ENCODE assay signal across 11 mouse cellular contexts in the genomic region with DNA sequence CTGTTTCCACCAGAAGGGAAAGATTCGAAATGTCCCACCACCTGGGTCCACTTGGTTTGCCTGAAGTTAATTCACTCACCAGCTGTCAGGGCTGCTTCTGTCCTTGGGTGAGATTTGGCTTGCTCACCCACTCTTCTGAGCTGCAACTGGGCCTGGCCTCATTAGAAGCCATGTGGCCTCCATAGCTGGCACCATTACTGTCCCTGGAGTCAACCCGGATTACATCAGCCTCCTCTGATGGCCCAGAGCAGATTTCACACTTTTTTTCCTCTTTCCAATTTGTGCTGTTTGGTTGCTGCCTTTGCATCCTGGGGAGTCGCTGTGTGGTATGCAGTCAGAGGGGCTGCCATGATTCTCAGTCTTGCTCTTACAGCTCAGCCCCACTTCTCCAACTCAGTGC.
DNase-seq lines count a peak whose midpoint lies in the region; ATAC-seq and TF ChIP-seq lines count a peak whose summit lies in the region.
"Had no signal": no experiment of that assay in that cellular context is flagged by ENCODE, and none has a peak within 500 bp of the region (broad histone marks: within the 10 kb centered on the region; RNA-seq: fewer than 3 reads in every experiment).

No protein-coding gene starts in this region.

- H3K27ac ChIP-seq in limb, embryonic 14.5 days (replicated peaks; ENCODE audit: low read depth, low read length), result no peak overlapping the region
- no peak overlapping the region for H3K27ac ChIP-seq in limb, embryonic 10.5 days
- H3K27ac ChIP-seq: embryonic facial prominence, embryonic 12.5 days; liver, embryonic 14.5 days had no signal

- H3K9me3 ChIP-seq in limb, embryonic 14.5 days (ENCODE audit: control insufficient read depth, low read length), result no peaks in the 10 kb centered on the region
- no peaks in the 10 kb centered on the region for H3K9me3 ChIP-seq in limb, embryonic 10.5 days (replicated peaks)
- H3K9me3 ChIP-seq: embryonic facial prominence, embryonic 12.5 days had no signal

- WGBS in limb, embryonic 14.5 days, result 70% methylated on average over 3 of the region's 3 CpGs
- 95% methylated on average over 3 of the region's 3 CpGs for WGBS in limb, embryonic 10.5 days

- no peak overlapping the region for H3K9ac ChIP-seq in limb, embryonic 14.5 days (ENCODE audit: low read depth, low read length, severe bottlenecking)
- H3K9ac ChIP-seq: embryonic facial prominence, embryonic 12.5 days; liver, embryonic 14.5 days had no signal

- DNase-seq in adrenal gland, adult 8-10 months, result peak; percentile 20
- no peak for DNase-seq in adrenal gland, postnatal 4 days (ENCODE audit: low spot score in 2 of 2)
- peak; percentile 32 for DNase-seq in limb, embryonic 14.5 days (ENCODE audit: low spot score)
- no peak for DNase-seq in limb, embryonic 10.5 days (ENCODE audit: low spot score)
- peak; percentile 78 for DNase-seq in cerebellum, adult 9-11 months
- DNase-seq in heart, postnatal 10 days, result peak; percentile 13 to 33
- DNase-seq in right cerebral cortex, adult 18-20 months, result no peak

- H3K4me2 ChIP-seq in limb, embryonic 14.5 days (replicated peaks; ENCODE audit: low read depth, low read length, severe bottlenecking), result no peak overlapping the region
- H3K4me2 ChIP-seq: embryonic facial prominence, embryonic 12.5 days had no signal

- H3K4me3 ChIP-seq in limb, embryonic 14.5 days (replicated peaks; ENCODE audit: low read length), result no peak overlapping the region
- no peak overlapping the region for H3K4me3 ChIP-seq in limb, embryonic 10.5 days
- H3K4me3 ChIP-seq: embryonic facial prominence, embryonic 12.5 days had no signal

- no peak for TF ChIP-seq POLR2A in limb, embryonic 14.5 days (IDR thresholded peaks at IDR 0.05; ENCODE audit: borderline replicate concordance, extremely low read depth, insufficient read depth, insufficient read length)

- intact Hi-C loops in heart, postnatal 10 days (cut with DNase I), result loop anchor here (2.0 to 10.0 kb wide), 2 partner anchors 362 to 450 kb away; no protein-coding TSS in a partner anchor

- ATAC-seq in limb, embryonic 14.5 days (ENCODE audit: low FRiP score, low read depth), result no peak
- ATAC-seq in inflammation-experienced regulatory T-cells, adult 6 months, result no peak

- H3K36me3 ChIP-seq in limb, embryonic 14.5 days (ENCODE audit: control insufficient read depth, insufficient read depth, low read length), result no peaks in the 10 kb centered on the region
- H3K36me3 ChIP-seq in limb, embryonic 10.5 days, result no peaks in the 10 kb centered on the region
- H3K36me3 ChIP-seq: embryonic facial prominence, embryonic 12.5 days; G1E had no signal

- no peaks in the 10 kb centered on the region for H3K27me3 ChIP-seq in limb, embryonic 14.5 days (ENCODE audit: control insufficient read depth, insufficient read depth, low read length)
- H3K27me3 ChIP-seq in limb, embryonic 10.5 days (ENCODE audit: low read depth, poor library complexity, severe bottlenecking), result no peaks in the 10 kb centered on the region
- H3K27me3 ChIP-seq: embryonic facial prominence, embryonic 12.5 days had no signal

- no peaks in the 10 kb centered on the region for H3K4me1 ChIP-seq in limb, embryonic 14.5 days (ENCODE audit: control insufficient read depth, insufficient read depth, low read length)
- H3K4me1 ChIP-seq in limb, embryonic 10.5 days, result no peaks in the 10 kb centered on the region
- H3K4me1 ChIP-seq: embryonic facial prominence, embryonic 12.5 days had no signal

Comparison
In these comparisons a context has a peak if more than half of its experiments do, and no peak if none do; other contexts are left out.
1. DNase-seq: peak in adrenal gland, adult 8-10 months (single experiment), limb, embryonic 14.5 days (single experiment), cerebellum, adult 9-11 months (single experiment) and heart, postnatal 10 days (2 of 2); none in adrenal gland, postnatal 4 days (0 of 2), limb, embryonic 10.5 days (single experiment) and right cerebral cortex, adult 18-20 months (single experiment).